Mouse (Mus musculus) hindbrain, embryonic 16.5 days (tissue): ENCODE measurements around the gene Olfr609. TPM values are rescaled to one million over a fixed set of nuclear protein-coding genes. Genes with fewer than 3 reads are reported as not detected.

Experiments
- polyA plus RNA-seq: library from polyadenylated mRNA; unstranded; fragments of >200 nt; fragmentation: Nextera tagmentation; extraction: Ambion mirVana; gene quantifications from 2 replicates; pipeline ENCODE4 v1.2.1, GENCODE M21; 2015

Olfr609 gene
- polyA plus RNA-seq, 1 experiment from 2014 or later: not detected

Other genes starting within 250 kb of the Olfr609 start
- not detected in 2 replicates for gene Usp17ld, start 245.6 kb downstream of the Olfr609 start, polyA plus RNA-seq
- gene Olfr596, start 192.4 kb downstream of the Olfr609 start, polyA plus RNA-seq: not detected in 2 replicates
- not detected in 2 replicates for gene Olfr597, start 181.7 kb downstream of the Olfr609 start, polyA plus RNA-seq
- not detected in 2 replicates for gene Olfr598, start 174.5 kb downstream of the Olfr609 start, polyA plus RNA-seq
- gene Olfr599, start 162.1 kb downstream of the Olfr609 start, polyA plus RNA-seq: not detected in 2 replicates
- not detected in 2 replicates for gene Olfr600, start 148.4 kb downstream of the Olfr609 start, polyA plus RNA-seq
- not detected in 2 replicates for gene Olfr601, start 135.4 kb downstream of the Olfr609 start, polyA plus RNA-seq
- gene Olfr603, start 111.9 kb downstream of the Olfr609 start, polyA plus RNA-seq: not detected in 2 replicates
- not detected in 2 replicates for gene Usp17lc, start 83.0 kb downstream of the Olfr609 start, polyA plus RNA-seq
- not detected in 2 replicates for gene Olfr605, start 52.6 kb downstream of the Olfr609 start, polyA plus RNA-seq
- not detected in 2 replicates for gene Olfr606, start 49.0 kb downstream of the Olfr609 start, polyA plus RNA-seq
- not detected in 2 replicates for gene Olfr607, start 33.9 kb downstream of the Olfr609 start, polyA plus RNA-seq
- not detected in 2 replicates for gene Olfr608, start 28.2 kb downstream of the Olfr609 start, polyA plus RNA-seq
- not detected in 2 replicates for gene Olfr610, start 14.1 kb upstream of the Olfr609 start, polyA plus RNA-seq
- gene Olfr611, start 22.8 kb upstream of the Olfr609 start, polyA plus RNA-seq: not detected in 2 replicates
- gene Olfr612, start 44.7 kb upstream of the Olfr609 start, polyA plus RNA-seq: not detected in 2 replicates
- gene Olfr613, start 50.0 kb upstream of the Olfr609 start, polyA plus RNA-seq: not detected in 2 replicates
- gene Olfr615, start 58.0 kb upstream of the Olfr609 start, polyA plus RNA-seq: not detected in 2 replicates
- not detected in 2 replicates for gene Olfr616, start 71.1 kb upstream of the Olfr609 start, polyA plus RNA-seq
- gene Olfr617, start 75.0 kb upstream of the Olfr609 start, polyA plus RNA-seq: not detected in 2 replicates
- gene Olfr618, start 92.0 kb upstream of the Olfr609 start, polyA plus RNA-seq: 0.16 TPM in 1 of 2 replicates, not detected in the other
- not detected in 2 replicates for gene Olfr619, start 102.5 kb upstream of the Olfr609 start, polyA plus RNA-seq
- gene Olfr620, start 114.5 kb upstream of the Olfr609 start, polyA plus RNA-seq: not detected in 2 replicates
- gene Olfr622, start 144.6 kb upstream of the Olfr609 start, polyA plus RNA-seq: not detected in 2 replicates
- not detected in 2 replicates for gene Olfr623, start 165.6 kb upstream of the Olfr609 start, polyA plus RNA-seq
- not detected in 2 replicates for gene Olfr624, start 173.1 kb upstream of the Olfr609 start, polyA plus RNA-seq
- gene Olfr625-ps1, start 184.7 kb upstream of the Olfr609 start, polyA plus RNA-seq: not detected in 2 replicates
- gene Olfr243, start 216.6 kb upstream of the Olfr609 start, polyA plus RNA-seq: not detected in 2 replicates
- gene Olfr628, start 232.3 kb upstream of the Olfr609 start, polyA plus RNA-seq: not detected in 2 replicates
- not detected in 2 replicates for gene Olfr629, start 246.9 kb upstream of the Olfr609 start, polyA plus RNA-seq